Mouse (Mus musculus) ES-E14 (cell line): ENCODE measurements at regions not wholly inside any gene's neighbourhood (a gene's known extent, or its start where the extent isn't known, plus 50 kb on each side); places are given as distances from the start of the nearest gene placed in this dataset.

ENCODE experiments used
- CHD2 ChIP-seq: IDR thresholded peaks from 2 replicates; pipeline ENCODE4 v1.6.1; 2014; ENCODE audit warnings: mild to moderate bottlenecking, low read depth, low read length, inconsistent platforms
- HCFC1 ChIP-seq: IDR thresholded peaks from 2 replicates; pipeline ENCODE4 v1.6.1; 2012; ENCODE audit warnings: low read length, inconsistent platforms, borderline replicate concordance; ENCODE audit not compliant: insufficient read depth
- MAFK ChIP-seq: IDR thresholded peaks from 2 replicates; pipeline ENCODE4 v1.6.1; 2014; ENCODE audit warnings: mild to moderate bottlenecking, low read depth, low read length, inconsistent platforms; ENCODE audit not compliant: insufficient read depth
- ZC3H11A ChIP-seq: IDR thresholded peaks from 2 replicates; pipeline ENCODE4 v1.6.1; 2012; ENCODE audit warnings: low read depth, mild to moderate bottlenecking, inconsistent platforms, low read length, borderline replicate concordance
- ZNF384 ChIP-seq: IDR thresholded peaks from 2 replicates; pipeline ENCODE4 v1.6.1; 2012; ENCODE audit warnings: low read depth, low read length, inconsistent platforms

DNA sequence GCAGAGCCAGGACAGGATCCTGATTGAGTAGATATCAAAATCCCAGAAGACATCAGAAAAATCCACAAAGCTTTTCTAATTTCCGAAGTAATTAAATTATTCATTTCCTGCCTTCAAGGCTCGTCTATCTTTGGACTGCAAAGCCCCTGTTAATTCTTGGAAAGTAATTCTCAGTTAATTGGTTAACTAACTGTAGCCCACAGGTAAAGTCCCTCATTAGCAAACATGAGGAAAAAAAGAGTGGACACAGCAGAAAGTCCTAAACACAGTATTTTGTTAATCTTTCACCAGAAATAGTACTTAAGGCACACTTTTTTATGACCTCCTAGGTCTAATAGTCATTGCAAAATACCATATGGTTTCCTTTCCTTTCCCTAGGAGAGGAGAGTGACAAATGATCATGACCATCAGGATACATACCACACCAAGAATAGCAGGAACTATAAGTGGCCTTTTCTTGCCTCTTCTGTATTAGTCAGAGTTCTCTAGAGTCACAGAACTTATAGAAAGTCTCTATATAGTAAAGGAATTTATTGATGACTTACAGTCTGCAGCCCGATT, 248.8 kb upstream of the Prkd1 start:
- no peak for TF ChIP-seq CHD2
- TF ChIP-seq MAFK: no peak
- no peak for TF ChIP-seq ZNF384
- no peak for TF ChIP-seq ZC3H11A
- TF ChIP-seq HCFC1: no peak
